Mouse (Mus musculus) kidney, embryonic 14.5 days (tissue): ENCODE measurements around the gene Ugt1a7c. TPM values are rescaled to one million over a fixed set of nuclear protein-coding genes. Genes with fewer than 3 reads are reported as not detected.

Source experiments
- ATAC-seq: fragments of 200-750 bp; cut with Nextera tagmentation; 2 replicates; pipeline ENCODE4 v1.8.0; 2017; ENCODE audit warnings: moderate number of reproducible peaks, mild to moderate bottlenecking, moderate TSS enrichment, moderate library complexity; ENCODE audit not compliant: low FRiP score, low TSS enrichment
- H3K27ac ChIP-seq: fragments of 300-500 bp; sonication (generic); 2 replicates; pipeline ENCODE4 v1.5.1; 2014; ENCODE audit warnings: low read depth, mild to moderate bottlenecking, low read length, moderate library complexity, mixed read lengths
- H3K27me3 ChIP-seq: fragments of 300-500 bp; sonication (generic); 2 replicates; pipeline ENCODE4 v1.6.1; 2014; ENCODE audit warnings: mild to moderate bottlenecking, low read length; ENCODE audit not compliant: control insufficient read depth, insufficient read depth
- H3K36me3 ChIP-seq: fragments of 300-500 bp; sonication (generic); 2 replicates; pipeline ENCODE4 v1.6.1; 2014; ENCODE audit warnings: low read length, mixed read lengths; ENCODE audit not compliant: control insufficient read depth, insufficient read depth
- H3K4me1 ChIP-seq: fragments of 300-500 bp; sonication (generic); 2 replicates; pipeline ENCODE4 v1.6.1; 2014; ENCODE audit warnings: low read length, mixed read lengths; ENCODE audit not compliant: control insufficient read depth, insufficient read depth
- H3K4me2 ChIP-seq: fragments of 300-500 bp; sonication (generic); replicated peaks from 2 replicates; pipeline ENCODE4 v1.6.1; 2014; ENCODE audit warnings: low read depth, mild to moderate bottlenecking, low read length
- H3K4me3 ChIP-seq: fragments of 300-500 bp; sonication (generic); 2 replicates; pipeline ENCODE4 v1.5.1; 2014; ENCODE audit warnings: mild to moderate bottlenecking, low read length
- H3K9ac ChIP-seq: fragments of 300-500 bp; sonication (generic); 2 replicates; pipeline ENCODE4 v1.6.1; 2014; ENCODE audit warnings: low read depth, mild to moderate bottlenecking, low read length, moderate library complexity
- H3K9me3 ChIP-seq: fragments of 300-500 bp; sonication (generic); 2 replicates; pipeline ENCODE4 v1.6.1; 2016; ENCODE audit warnings: low read length; ENCODE audit not compliant: control insufficient read depth
- WGBS: fragments of 180-500 bp; shearing (Covaris S2); extraction: QIAGEN DNeasy Blood & Tissue Kit; methylation state at CpG from one replicate; pipeline ENCODE4 v1.1.7; 2014; 5-methylcytosine and 5-hydroxymethylcytosine counted together
- polyA plus RNA-seq: library from polyadenylated mRNA; unstranded; fragments of >200 nt; fragmentation: Nextera tagmentation; extraction: Ambion mirVana; gene quantifications from 2 replicates; pipeline ENCODE4 v1.2.1, GENCODE M21; 2014

Ugt1a7c gene
- polyA plus RNA-seq, 1 experiment from 2014 or later, result 6.1 TPM

DNA sequence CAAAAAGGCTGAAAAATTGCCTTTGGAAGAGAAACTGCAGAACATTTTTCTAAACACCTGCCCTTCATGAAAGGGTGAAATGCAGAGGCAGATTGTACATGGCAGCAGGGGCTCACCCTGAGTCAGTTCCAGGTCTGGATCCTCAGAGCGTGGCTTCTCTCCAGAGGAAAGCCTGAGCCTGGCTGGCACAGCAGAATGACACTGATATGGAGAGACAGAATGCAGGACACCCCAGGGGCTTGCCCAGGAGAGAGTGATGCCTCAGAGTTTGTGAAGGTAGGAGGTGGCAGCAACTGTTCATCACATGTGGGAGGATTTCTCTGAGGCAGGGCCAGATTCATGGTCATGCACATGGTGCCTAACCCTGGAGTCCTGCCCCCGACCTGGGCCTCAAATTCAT lies 105.1 kb downstream of the Ugt1a7c start:
- no peak for ATAC-seq
- no peaks in the 10 kb centered on the region; the same call in 1 of the 2 replicates for H3K9me3 ChIP-seq
- H3K4me1 ChIP-seq, result no peaks in the 10 kb centered on the region
- no peaks in the 10 kb centered on the region for H3K36me3 ChIP-seq
- H3K9ac ChIP-seq, result no peak overlapping the region
- H3K27ac ChIP-seq, result no peak overlapping the region
- H3K27me3 ChIP-seq, result no peaks in the 10 kb centered on the region
- 71% methylated on average over 2 of the region's 2 CpGs for WGBS
- H3K4me2 ChIP-seq, result no peak overlapping the region
- no peak overlapping the region for H3K4me3 ChIP-seq

GRCm38 (mm10) chr1:88200456-88200855 lies 105.6 kb downstream of the Ugt1a7c start, which contains the start of gene Ugt1a2:
Ugt1a2 (plus strand) TSS chr1:88200601.
- H3K27ac ChIP-seq, result no peak within 1 kb of the TSS
- 71% methylated on average over 7 of the region's 7 CpGs for WGBS

GRCm38 (mm10) chr1:88205294-88205922 lies 110.5 kb downstream of the Ugt1a7c start, which contains the start of gene Dnajb3:
Dnajb3 (minus strand) TSS chr1:88205782.
- Histone ChIP-seq H3K9me3 (no peaks in the 10 kb centered on the region; the same call in 1 of the 2 replicates), H3K27me3 (no peaks in the 10 kb centered on the region), H3K4me1 (no peaks in the 10 kb centered on the region), H3K36me3 (no peaks in the 10 kb centered on the region), H3K9ac (peak within 1 kb of the TSS; percentile 65), H3K4me3 (peak within 1 kb of the TSS; percentile 41), H3K4me2 (peak within 1 kb of the TSS; percentile 73), H3K27ac (no peak within 1 kb of the TSS)
- ATAC-seq, result peak; percentile 98
- 7% methylated on average over 62 of the region's 62 CpGs for WGBS

More at GRCm38 (mm10) chr1:88200456-88200855, 105.6 kb downstream of the Ugt1a7c start, which contains the start of gene Ugt1a2:
- Histone ChIP-seq H3K36me3 (no peaks in the 10 kb centered on the region), H3K9me3 (no peaks in the 10 kb centered on the region; the same call in 1 of the 2 replicates), H3K9ac (no peak within 1 kb of the TSS; the same call in 1 of the 2 replicates), H3K4me3 (no peak within 1 kb of the TSS), H3K4me2 (no peak within 1 kb of the TSS), H3K4me1 (no peaks in the 10 kb centered on the region), H3K27me3 (no peaks in the 10 kb centered on the region)
- no peak for ATAC-seq

GRCm38 (mm10) chr1:88206843-88207479 lies 112.1 kb downstream of the Ugt1a7c start:
- WGBS, result 82% methylated on average over 2 of the region's 2 CpGs

GRCm38 (mm10) chr1:88211812-88212211 lies 117.0 kb downstream of the Ugt1a7c start, which contains the start of gene Ugt1a1:
Ugt1a1 (plus strand) TSS chr1:88211959.
- no peak within 1 kb of the TSS for H3K4me2 ChIP-seq
- no peak within 1 kb of the TSS for H3K9ac ChIP-seq
- WGBS, result 68% methylated on average over 8 of the region's 8 CpGs
- H3K9me3 ChIP-seq, result peaks cover 52% of the 10 kb centered on the region
- no peak within 1 kb of the TSS for H3K27ac ChIP-seq
- H3K27me3 ChIP-seq, result no peaks in the 10 kb centered on the region
- H3K4me3 ChIP-seq, result no peak within 1 kb of the TSS
- no peaks in the 10 kb centered on the region for H3K36me3 ChIP-seq
- H3K4me1 ChIP-seq, result no peaks in the 10 kb centered on the region
- ATAC-seq, result peak; percentile 21; the same call in 1 of the 2 replicates

More at GRCm38 (mm10) chr1:88206843-88207479, 112.1 kb downstream of the Ugt1a7c start:
- H3K36me3 ChIP-seq, result no peaks in the 10 kb centered on the region
- no peaks in the 10 kb centered on the region for H3K27me3 ChIP-seq
- no peaks in the 10 kb centered on the region for H3K4me1 ChIP-seq
- H3K4me3 ChIP-seq, result no peak overlapping the region
- peaks cover 8% of the 10 kb centered on the region for H3K9me3 ChIP-seq
- no peak overlapping the region for H3K27ac ChIP-seq
- ATAC-seq, result no peak
- no peak overlapping the region for H3K9ac ChIP-seq
- no peak overlapping the region for H3K4me2 ChIP-seq

DNA sequence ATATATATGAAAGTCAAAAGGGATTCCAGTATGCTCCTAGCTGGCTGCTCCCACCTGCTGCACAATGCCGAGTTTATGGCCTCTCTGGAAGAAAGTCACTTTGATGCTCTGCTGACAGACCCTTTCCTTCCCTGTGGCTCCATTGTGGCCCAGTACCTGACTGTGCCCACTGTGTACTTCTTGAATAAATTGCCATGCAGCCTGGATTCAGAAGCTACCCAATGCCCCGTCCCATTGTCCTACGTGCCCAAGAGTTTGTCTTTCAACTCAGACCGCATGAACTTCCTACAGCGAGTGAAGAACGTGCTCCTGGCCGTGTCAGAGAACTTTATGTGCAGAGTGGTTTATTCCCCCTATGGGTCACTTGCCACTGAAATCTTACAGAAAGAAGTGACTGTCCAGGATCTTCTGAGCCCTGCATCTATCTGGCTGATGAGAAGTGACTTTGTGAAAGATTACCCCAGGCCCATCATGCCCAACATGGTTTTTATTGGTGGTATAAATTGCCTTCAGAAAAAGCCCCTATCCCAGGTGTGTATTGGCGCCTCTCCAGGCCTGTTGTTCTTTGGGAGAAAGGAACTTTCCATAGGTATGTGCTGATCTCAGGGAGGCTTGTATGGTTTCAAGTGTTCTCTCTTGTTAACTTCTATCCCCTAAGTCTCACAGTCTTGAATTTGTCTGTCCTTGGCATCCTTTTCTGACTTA lies 117.6 kb downstream of the Ugt1a7c start:
- 61% methylated on average over 8 of the region's 8 CpGs for WGBS
- no peak overlapping the region for H3K4me2 ChIP-seq
- ATAC-seq, result peak; percentile 40; the same call in 1 of the 2 replicates
- no peaks in the 10 kb centered on the region for H3K36me3 ChIP-seq
- peaks cover 58% of the 10 kb centered on the region for H3K9me3 ChIP-seq
- H3K4me3 ChIP-seq, result no peak overlapping the region
- H3K9ac ChIP-seq, result no peak overlapping the region
- H3K27ac ChIP-seq, result no peak overlapping the region
- no peaks in the 10 kb centered on the region for H3K4me1 ChIP-seq
- H3K27me3 ChIP-seq, result no peaks in the 10 kb centered on the region

DNA sequence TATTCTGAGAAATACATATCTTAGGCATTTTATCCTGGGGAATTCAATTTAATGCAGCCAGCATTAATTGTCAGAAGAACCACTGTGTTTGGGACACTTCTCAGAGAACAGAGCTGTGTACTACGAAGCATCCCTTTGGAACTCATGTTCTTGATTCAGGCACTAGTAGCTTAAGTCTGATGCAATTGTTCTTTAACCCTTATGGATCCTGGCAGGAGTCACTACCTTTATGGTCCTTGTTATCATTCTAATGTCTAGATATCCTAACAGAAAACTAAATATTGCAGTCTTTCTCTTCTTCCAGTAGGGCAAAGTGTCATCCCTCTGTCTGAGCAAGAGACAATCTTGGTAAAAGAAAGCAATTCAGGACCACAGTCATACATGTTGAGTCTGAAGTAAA lies 118.2 kb downstream of the Ugt1a7c start:
- H3K27ac ChIP-seq, result no peak overlapping the region
- 84% methylated on average over 1 of the region's 1 CpGs for WGBS

DNA sequence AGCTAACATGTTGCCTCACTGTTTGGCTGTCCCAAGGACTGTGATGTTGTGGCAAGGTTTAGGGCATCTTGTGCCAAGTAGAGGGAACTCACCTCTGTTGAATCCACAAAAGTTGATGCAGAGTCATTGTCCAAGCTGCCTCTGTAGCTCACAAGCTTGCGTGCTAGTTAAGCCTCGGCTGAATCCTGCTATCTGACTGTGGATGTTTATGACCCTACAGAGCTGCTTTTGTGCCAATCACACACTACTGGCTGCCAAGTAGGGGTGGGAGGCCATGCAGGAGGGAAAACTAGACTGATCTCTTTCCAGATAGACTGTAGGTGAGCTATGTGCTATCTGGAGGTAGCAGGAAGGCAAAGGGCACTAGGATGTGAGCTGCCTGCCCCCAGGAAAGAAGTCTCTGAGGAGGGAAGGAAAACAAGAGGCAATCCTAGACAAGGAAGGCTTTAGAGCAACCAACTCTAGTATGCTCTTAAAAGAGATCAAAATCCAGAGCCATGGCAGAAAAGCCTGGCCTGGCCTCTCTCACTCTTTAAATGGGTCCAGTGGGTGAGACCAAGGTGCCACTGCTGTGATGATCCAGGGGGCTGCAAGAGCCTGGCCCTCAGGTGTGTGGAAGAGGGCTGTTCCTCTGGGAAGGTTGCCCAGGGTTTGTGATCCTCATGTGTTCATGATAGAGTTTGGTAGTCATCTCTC lies 119.1 kb downstream of the Ugt1a7c start:
- Histone ChIP-seq H3K27me3 (no peaks in the 10 kb centered on the region), H3K4me2 (no peak overlapping the region), H3K4me3 (no peak overlapping the region), H3K9ac (no peak overlapping the region), H3K4me1 (no peaks in the 10 kb centered on the region), H3K27ac (no peak overlapping the region), H3K36me3 (no peaks in the 10 kb centered on the region), H3K9me3 (peaks cover 60% of the 10 kb centered on the region)
- ATAC-seq, result no peak
- WGBS, result 76% methylated on average over 2 of the region's 2 CpGs

More for the DNA sequence above, 118.2 kb downstream of the Ugt1a7c start:
- no peaks in the 10 kb centered on the region for H3K4me1 ChIP-seq
- ATAC-seq, result no peak
- no peaks in the 10 kb centered on the region for H3K27me3 ChIP-seq
- no peaks in the 10 kb centered on the region for H3K36me3 ChIP-seq
- no peak overlapping the region for H3K9ac ChIP-seq
- H3K9me3 ChIP-seq, result peaks cover 60% of the 10 kb centered on the region
- no peak overlapping the region for H3K4me3 ChIP-seq
- H3K4me2 ChIP-seq, result no peak overlapping the region
